Mouse (Mus musculus) midbrain, embryonic 16.5 days (tissue): ENCODE results near the gene Ptges2. TPM values are rescaled to one million over a fixed set of nuclear protein-coding genes. Genes with fewer than 3 reads are reported as not detected.

Experiments
- ATAC-seq: fragments of 200-750 bp; cut with Nextera tagmentation; 2 replicates; pipeline ENCODE4 v1.8.0; 2017; ENCODE audit warnings: moderate TSS enrichment
- H3K27ac ChIP-seq: fragments of 300-500 bp; sonication (generic); 2 replicates; pipeline ENCODE4 v1.5.1; 2014; ENCODE audit warnings: mild to moderate bottlenecking, low read length, mixed read lengths
- H3K27me3 ChIP-seq: fragments of 300-500 bp; sonication (generic); 2 replicates; pipeline ENCODE4 v1.6.1; 2014; ENCODE audit warnings: low read depth, low read length, mixed read lengths; ENCODE audit not compliant: control insufficient read depth, insufficient read depth
- H3K36me3 ChIP-seq: fragments of 300-500 bp; sonication (generic); 2 replicates; pipeline ENCODE4 v1.6.1; 2014; ENCODE audit warnings: mild to moderate bottlenecking, low read length, moderate library complexity, mixed read lengths; ENCODE audit not compliant: control insufficient read depth, insufficient read depth
- H3K4me1 ChIP-seq: fragments of 300-500 bp; sonication (generic); 2 replicates; pipeline ENCODE4 v1.6.1; 2014; ENCODE audit warnings: mild to moderate bottlenecking, low read length, mixed read lengths; ENCODE audit not compliant: control insufficient read depth, insufficient read depth
- H3K4me2 ChIP-seq: fragments of 300-500 bp; sonication (generic); 2 replicates; pipeline ENCODE4 v1.6.1; 2014; ENCODE audit warnings: mild to moderate bottlenecking, low read length, mixed read lengths
- H3K4me3 ChIP-seq: fragments of 300-500 bp; sonication (generic); 2 replicates; pipeline ENCODE4 v1.5.1; 2014; ENCODE audit warnings: low read depth, mild to moderate bottlenecking, low read length, moderate library complexity, mixed read lengths
- H3K9ac ChIP-seq: fragments of 300-500 bp; sonication (generic); 2 replicates; pipeline ENCODE4 v1.6.1; 2014; ENCODE audit warnings: low read depth, low read length, mixed read lengths
- H3K9me3 ChIP-seq: fragments of 300-500 bp; sonication (generic); replicated peaks from 2 replicates; pipeline ENCODE4 v1.6.1; 2014; ENCODE audit warnings: mild to moderate bottlenecking, low read length, mixed read lengths; ENCODE audit not compliant: control insufficient read depth, poor library complexity, severe bottlenecking
- WGBS: fragments of 180-500 bp; shearing (Covaris S2); extraction: QIAGEN DNeasy Blood & Tissue Kit; methylation state at CpG from one replicate; pipeline ENCODE4 v1.1.7; 2014; 5-methylcytosine and 5-hydroxymethylcytosine counted together
- polyA plus RNA-seq: library from polyadenylated mRNA; unstranded; fragments of >200 nt; fragmentation: Nextera tagmentation; extraction: Ambion mirVana; gene quantifications from 2 replicates; pipeline ENCODE4 v1.2.1, GENCODE M21; 2015

The Ptges2 gene
- polyA plus RNA-seq, 1 experiment from 2014 or later = 51.4 TPM

GRCm38 (mm10) chr2:32404663-32405062 is 9.0 kb downstream of the Ptges2 start:
- Histone ChIP-seq H3K4me2 (no peak overlapping the region), H3K27me3 (no peaks in the 10 kb centered on the region), H3K4me1 (no peaks in the 10 kb centered on the region), H3K9ac (0 out of 2 replicates have a peak overlapping the region, but pooled peaks have one; percentile 11), H3K4me3 (no peak overlapping the region), H3K27ac (no peak overlapping the region), H3K36me3 (peaks cover 20% of the 10 kb centered on the region), H3K9me3 (no peaks in the 10 kb centered on the region)
- peak; percentile 44; the same call in 1 of the 2 replicates for ATAC-seq
- WGBS = 13% methylated on average over 2 of the region's 2 CpGs

- ATAC-seq = no peak
- no peak overlapping the region for H3K4me2 ChIP-seq
- H3K27ac ChIP-seq = no peak overlapping the region
- no peak overlapping the region for H3K4me3 ChIP-seq
- H3K9ac ChIP-seq = no peak overlapping the region
- H3K4me1 ChIP-seq = no peaks in the 10 kb centered on the region
- H3K9me3 ChIP-seq = no peaks in the 10 kb centered on the region
- H3K27me3 ChIP-seq = no peaks in the 10 kb centered on the region
- WGBS = 88% methylated on average over 7 of the region's 7 CpGs
- H3K36me3 ChIP-seq = peaks cover 8% of the 10 kb centered on the region
Observed at GRCm38 (mm10) chr2:32407144-32407824, 11.6 kb downstream of the Ptges2 start.

- WGBS = 71% methylated on average over 25 of the region's 25 CpGs
- H3K27ac ChIP-seq = no peak overlapping the region
- H3K4me1 ChIP-seq = no peaks in the 10 kb centered on the region
- no peak overlapping the region for H3K4me2 ChIP-seq
- no peak for ATAC-seq
- no peak overlapping the region for H3K9ac ChIP-seq
- no peak overlapping the region for H3K4me3 ChIP-seq
- H3K9me3 ChIP-seq = no peaks in the 10 kb centered on the region
- H3K27me3 ChIP-seq = no peaks in the 10 kb centered on the region
- H3K36me3 ChIP-seq = 0 out of 2 replicates have a peak, but pooled peaks cover 2% of the 10 kb centered on the region
Observed at GRCm38 (mm10) chr2:32408429-32409424, 13.0 kb downstream of the Ptges2 start.

- H3K4me2 ChIP-seq = no peak overlapping the region
- H3K27ac ChIP-seq = no peak overlapping the region
- H3K27me3 ChIP-seq = no peaks in the 10 kb centered on the region
- no peak overlapping the region for H3K9ac ChIP-seq
- no peaks in the 10 kb centered on the region for H3K4me1 ChIP-seq
- no peak for ATAC-seq
- WGBS = 88% methylated on average over 7 of the region's 7 CpGs
- H3K36me3 ChIP-seq = peaks cover 9% of the 10 kb centered on the region
- H3K9me3 ChIP-seq = no peaks in the 10 kb centered on the region
- H3K4me3 ChIP-seq = no peak overlapping the region
Observed at GRCm38 (mm10) chr2:32411407-32411806, 15.7 kb downstream of the Ptges2 start.

GRCm38 (mm10) chr2:32412742-32413531 is 17.2 kb downstream of the Ptges2 start:
- no peaks in the 10 kb centered on the region for H3K27me3 ChIP-seq
- no peak for ATAC-seq
- H3K27ac ChIP-seq = no peak overlapping the region
- H3K36me3 ChIP-seq = peaks cover 22% of the 10 kb centered on the region
- no peak overlapping the region for H3K4me3 ChIP-seq
- no peaks in the 10 kb centered on the region for H3K4me1 ChIP-seq
- H3K9me3 ChIP-seq = no peaks in the 10 kb centered on the region
- H3K9ac ChIP-seq = no peak overlapping the region
- WGBS = 91% methylated on average over 6 of the region's 6 CpGs
- no peak overlapping the region for H3K4me2 ChIP-seq

- Histone ChIP-seq H3K4me1 (no peaks in the 10 kb centered on the region), H3K27ac (no peak overlapping the region), H3K9me3 (no peaks in the 10 kb centered on the region), H3K9ac (no peak overlapping the region), H3K27me3 (no peaks in the 10 kb centered on the region), H3K4me3 (no peak overlapping the region), H3K4me2 (no peak overlapping the region), H3K36me3 (peaks cover 31% of the 10 kb centered on the region)
- 72% methylated on average over 5 of the region's 5 CpGs for WGBS
- ATAC-seq = no peak
Observed at GRCm38 (mm10) chr2:32413936-32414335, 18.2 kb downstream of the Ptges2 start.

GRCm38 (mm10) chr2:32415801-32416200 is 20.1 kb downstream of the Ptges2 start:
- no peak overlapping the region for H3K4me2 ChIP-seq
- no peak overlapping the region for H3K4me3 ChIP-seq
- H3K9ac ChIP-seq = no peak overlapping the region
- 95% methylated on average over 12 of the region's 12 CpGs for WGBS
- H3K4me1 ChIP-seq = no peaks in the 10 kb centered on the region
- H3K27me3 ChIP-seq = no peaks in the 10 kb centered on the region
- peaks cover 40% of the 10 kb centered on the region for H3K36me3 ChIP-seq
- no peaks in the 10 kb centered on the region for H3K9me3 ChIP-seq
- no peak for ATAC-seq
- H3K27ac ChIP-seq = no peak overlapping the region

- Histone ChIP-seq H3K4me3 (no peak overlapping the region), H3K4me1 (no peaks in the 10 kb centered on the region), H3K4me2 (no peak overlapping the region), H3K27me3 (no peaks in the 10 kb centered on the region), H3K9ac (no peak overlapping the region), H3K36me3 (peaks cover 42% of the 10 kb centered on the region), H3K27ac (no peak overlapping the region), H3K9me3 (no peaks in the 10 kb centered on the region)
- ATAC-seq = no peak
- WGBS = 95% methylated on average over 2 of the region's 2 CpGs
Observed at GRCm38 (mm10) chr2:32416556-32416955, 20.9 kb downstream of the Ptges2 start.
